Mouse (Mus musculus): ENCODE results near the gene Tmem245. TPM values are rescaled to one million over a fixed set of nuclear protein-coding genes. Genes with fewer than 3 reads are reported as not detected.

The Tmem245 gene
- polyA plus RNA-seq (2012; rRNA removed) (2.0 and 2.1 TPM in 2 replicates), polyA plus RNA-seq (2014; fragmentation: Nextera tagmentation; extraction: Ambion mirVana) (1.4 TPM in 2 replicates)

- Histone ChIP-seq H3K9ac (replicated peaks) (peak within 1 kb of the TSS; percentile 81), H3K4me3 (ENCODE audit: insufficient read depth in 1 of 2, low read depth in 2 of 2, low read length in 2 of 2) (peak within 1 kb of the TSS; percentile 73 to 94), H3K9me3 (ENCODE audit: control insufficient read depth, low read length) (no peaks in the 10 kb centered on the region), H3K27me3 (ENCODE audit: control insufficient read depth, insufficient read depth, low read length) (no peaks in the 10 kb centered on the region), H3K27ac (peak within 1 kb of the TSS; percentile 37; the same call in 1 of the 2 replicates), H3K4me2 (ENCODE audit: low read depth) (peak within 1 kb of the TSS; percentile 99), H3K36me3 (replicated peaks; ENCODE audit: control insufficient read depth, insufficient read depth, low read depth) (no peaks in the 10 kb centered on the region), H3K4me1 (replicated peaks; ENCODE audit: control insufficient read depth in 2 of 2, insufficient read depth in 2 of 2, low read length in 1 of 2) (peaks cover 11 to 14% of the 10 kb centered on the region in 2 experiments)
- ATAC-seq (ENCODE audit: insufficient read depth) (peak; percentile 94), DNase-seq (ENCODE audit: low read depth in 3 of 3, low spot score in 3 of 3) (peak; percentile 83 to 84 (median 84))
- under 1% methylated on average over 106 of the region's 107 CpGs for WGBS (ENCODE audit: insufficient replicate concordance)
- no peak for TF ChIP-seq CTCF (IDR thresholded peaks at IDR 0.05; ENCODE audit: low read depth)
- no peak for TF ChIP-seq EP300 (IDR thresholded peaks at IDR 0.05; ENCODE audit: low read depth)
These were observed at the start of gene Tmem245 for GRCm38 (mm10) chr4:56946641-56947640. Gene Tmem245 (minus strand): TSS chr4:56947437.

- no peaks in the 10 kb centered on the region for H3K36me3 ChIP-seq (replicated peaks; ENCODE audit: control insufficient read depth, insufficient read depth, low read depth)
- no peaks in the 10 kb centered on the region for H3K4me1 ChIP-seq (replicated peaks; ENCODE audit: control insufficient read depth in 2 of 2, insufficient read depth in 2 of 2, low read length in 1 of 2)
- WGBS (ENCODE audit: insufficient replicate concordance): 49% methylated on average over 7 of the region's 7 CpGs
- H3K27ac ChIP-seq: no peak overlapping the region
- H3K27me3 ChIP-seq (ENCODE audit: control insufficient read depth, insufficient read depth, low read length): peaks cover 29% of the 10 kb centered on the region
- DNase-seq (ENCODE audit: low read depth in 3 of 3, low spot score in 3 of 3) (no peak), ATAC-seq (ENCODE audit: insufficient read depth) (no peak)
- no peak overlapping the region for H3K9ac ChIP-seq (replicated peaks)
- no peak overlapping the region for H3K4me2 ChIP-seq (ENCODE audit: low read depth)
- no peaks in the 10 kb centered on the region for H3K9me3 ChIP-seq (ENCODE audit: control insufficient read depth, low read length)
- no peak for TF ChIP-seq EP300 (IDR thresholded peaks at IDR 0.05; ENCODE audit: low read depth)
- no peak for TF ChIP-seq CTCF (IDR thresholded peaks at IDR 0.05; ENCODE audit: low read depth)
- H3K4me3 ChIP-seq (ENCODE audit: insufficient read depth in 1 of 2, low read depth in 2 of 2, low read length in 2 of 2): no peak overlapping the region
These were observed 46.1 kb upstream of the Tmem245 start for GRCm38 (mm10) chr4:56993331-56993730.

GRCm38 (mm10) chr4:56991951-56992350 lies 44.7 kb upstream of the Tmem245 start:
- H3K9ac ChIP-seq (replicated peaks): no peak overlapping the region
- WGBS (ENCODE audit: insufficient replicate concordance): 47% methylated on average over 2 of the region's 2 CpGs
- peaks cover 29% of the 10 kb centered on the region for H3K27me3 ChIP-seq (ENCODE audit: control insufficient read depth, insufficient read depth, low read length)
- no peaks in the 10 kb centered on the region for H3K36me3 ChIP-seq (replicated peaks; ENCODE audit: control insufficient read depth, insufficient read depth, low read depth)
- H3K27ac ChIP-seq: no peak overlapping the region
- no peak for ATAC-seq (ENCODE audit: insufficient read depth)
- H3K4me3 ChIP-seq (ENCODE audit: insufficient read depth in 1 of 2, low read depth in 2 of 2, low read length in 2 of 2): no peak overlapping the region
- DNase-seq (ENCODE audit: low read depth in 3 of 3, low spot score in 3 of 3): no peak
- TF ChIP-seq CTCF (IDR thresholded peaks at IDR 0.05; ENCODE audit: low read depth): no peak
- no peak for TF ChIP-seq EP300 (IDR thresholded peaks at IDR 0.05; ENCODE audit: low read depth)
- no peaks in the 10 kb centered on the region for H3K9me3 ChIP-seq (ENCODE audit: control insufficient read depth, low read length)
- no peak overlapping the region for H3K4me2 ChIP-seq (ENCODE audit: low read depth)
- H3K4me1 ChIP-seq (replicated peaks; ENCODE audit: control insufficient read depth in 2 of 2, insufficient read depth in 2 of 2, low read length in 1 of 2): no peaks in the 10 kb centered on the region

- Histone ChIP-seq H3K27me3 (ENCODE audit: control insufficient read depth, insufficient read depth, low read length) (peaks cover 29% of the 10 kb centered on the region), H3K27ac (no peak within 1 kb of the TSS), H3K4me3 (ENCODE audit: insufficient read depth in 1 of 2, low read depth in 2 of 2, low read length in 2 of 2) (peak within 1 kb of the TSS; percentile 6 to 28; a peak in 3 of 4 replicates), H3K9me3 (ENCODE audit: control insufficient read depth, low read length) (no peaks in the 10 kb centered on the region), H3K36me3 (replicated peaks; ENCODE audit: control insufficient read depth, insufficient read depth, low read depth) (no peaks in the 10 kb centered on the region), H3K4me1 (replicated peaks; ENCODE audit: control insufficient read depth in 2 of 2, insufficient read depth in 2 of 2, low read length in 1 of 2) (no peaks in the 10 kb centered on the region), H3K9ac (replicated peaks) (no peak within 1 kb of the TSS), H3K4me2 (ENCODE audit: low read depth) (peak within 1 kb of the TSS; percentile 52)
- 2% methylated on average over 38 of the region's 44 CpGs for WGBS (ENCODE audit: insufficient replicate concordance)
- no peak for DNase-seq (ENCODE audit: low read depth in 3 of 3, low spot score in 3 of 3)
- no peak for TF ChIP-seq EP300 (IDR thresholded peaks at IDR 0.05; ENCODE audit: low read depth)
- no peak for TF ChIP-seq CTCF (IDR thresholded peaks at IDR 0.05; ENCODE audit: low read depth)
- no peak for ATAC-seq (ENCODE audit: insufficient read depth)
These were observed 43.0 kb upstream of the Tmem245 start, which contains the start of gene Frrs1l for GRCm38 (mm10) chr4:56990215-56990584. Gene Frrs1l (minus strand): TSS chr4:56990391.
